Mouse (Mus musculus) gastrocnemius, postnatal 4 days (tissue): ENCODE measurements around the gene Pum2. TPM values are rescaled to one million over a fixed set of nuclear protein-coding genes. Genes with fewer than 3 reads are reported as not detected.

ENCODE experiments used
- DNase-seq, 2 experiments: peaks; one replicate each; pipeline ENCODE4 v3.0.0; 2021 to 2022; ENCODE audit warnings: low spot score in 2 of 2, mixed read lengths in 2 of 2
- total RNA-seq, 2 experiments: library from RNA; stranded (reverse); gene quantifications; 2 replicates each; pipeline ENCODE4 v1.2.3; 2021

The Pum2 gene
- total RNA-seq, 2 experiments from 2014 or later, result 92.8 to 94.9 TPM

GRCm38 (mm10) chr12:8786984-8787730, 113.2 kb downstream of the Pum2 start:
- DNase-seq, result peak in 1 of 2 experiments; percentile 50

GRCm38 (mm10) chr12:8788469-8788868, 114.5 kb downstream of the Pum2 start:
- no peak for DNase-seq

- no peak for DNase-seq
Observed at GRCm38 (mm10) chr12:8790615-8791014, 116.7 kb downstream of the Pum2 start.

GRCm38 (mm10) chr12:8793410-8794051, 119.6 kb downstream of the Pum2 start:
- DNase-seq, result no peak

GRCm38 (mm10) chr12:8797936-8798335, 124.0 kb downstream of the Pum2 start:
- DNase-seq, result no peak

GRCm38 (mm10) chr12:8798486-8799020, 124.6 kb downstream of the Pum2 start:
- DNase-seq, result peak in 1 of 2 experiments; percentile 39

Other genes starting within 250 kb of the Pum2 start
- gene Rhob, start 174.1 kb upstream of the Pum2 start, total RNA-seq, result 100 to 1,000 TPM; 111 to 115 TPM
- gene Slc7a15, start 75.1 kb upstream of the Pum2 start, total RNA-seq, result not detected
- gene Sdc1, start 97.2 kb downstream of the Pum2 start, total RNA-seq, result 10 to 100 TPM; 31.8 to 33.1 TPM
- gene Laptm4a, start 247.5 kb downstream of the Pum2 start, total RNA-seq, result 100 to 1,000 TPM; 425 to 463 TPM